Comparison of ENCODE assay signal across 8 mouse cellular contexts in the genomic region with DNA sequence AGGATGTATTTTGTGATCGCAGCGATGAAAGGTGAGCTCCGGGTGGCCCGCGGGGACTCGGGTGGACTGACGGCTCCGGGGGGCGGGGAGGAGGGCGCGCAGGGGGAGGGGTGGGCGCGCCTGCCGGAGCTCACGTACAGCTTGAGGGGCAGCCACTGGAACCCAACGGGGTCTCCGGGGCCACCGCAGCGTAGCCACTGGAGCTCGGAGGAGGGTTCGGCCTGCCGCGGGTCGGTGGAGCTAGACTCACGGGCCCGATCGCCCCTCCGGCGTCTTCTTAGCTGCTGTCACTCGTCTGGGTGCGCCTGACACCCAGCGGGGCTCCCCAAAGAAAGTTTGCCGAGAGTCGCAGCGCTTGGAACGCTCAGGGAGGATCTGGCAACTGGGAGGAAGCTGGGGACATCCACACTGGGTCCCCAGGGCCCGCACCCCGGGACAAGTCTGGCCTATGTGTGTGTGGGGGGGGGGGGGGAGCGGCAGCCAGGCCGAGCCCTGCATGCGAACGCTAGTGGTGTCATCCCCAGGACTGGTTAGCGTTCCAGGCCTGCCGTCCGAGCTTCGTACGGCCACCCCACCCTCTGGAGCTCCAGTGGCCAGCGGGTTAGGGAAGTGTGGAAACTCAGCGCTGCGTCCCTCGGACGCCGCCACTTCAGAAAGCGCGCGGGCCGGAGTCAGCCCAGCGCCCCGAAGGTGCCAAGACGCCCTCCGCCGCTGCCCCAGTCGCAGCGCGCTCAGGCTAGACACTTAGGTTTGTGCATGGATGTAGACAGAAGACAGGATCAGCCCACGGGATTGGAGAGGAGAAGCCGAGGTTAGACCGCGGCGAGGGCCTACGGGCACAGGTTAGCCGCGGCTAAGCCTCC.
DNase-seq lines count a peak whose midpoint lies in the region; ATAC-seq lines count a peak whose summit lies in the region.

No protein-coding gene starts in this region.

- peak; percentile 50 for ATAC-seq in granulocyte monocyte progenitor cell, adult 5-6 weeks (replicated peaks; ENCODE audit: poor library complexity, severe bottlenecking)
- ATAC-seq in lung, embryonic 16.5 days (ENCODE audit: low read depth): peak; percentile 59

- H3K4me1 ChIP-seq in lung, embryonic 16.5 days (replicated peaks; ENCODE audit: control insufficient read depth, insufficient read depth, low read length): peaks cover 12% of the 10 kb centered on the region; the same call in 1 of the 2 replicates

- peaks cover 7% of the 10 kb centered on the region for H3K27me3 ChIP-seq in lung, embryonic 16.5 days (ENCODE audit: control insufficient read depth, insufficient read depth, low read depth, low read length)

- peak overlapping the region; percentile 74 for H3K4me3 ChIP-seq in lung, embryonic 16.5 days (ENCODE audit: low read length)

- no peaks in the 10 kb centered on the region for H3K36me3 ChIP-seq in lung, embryonic 16.5 days (ENCODE audit: control insufficient read depth, insufficient read depth, low read length)

- H3K9ac ChIP-seq in lung, embryonic 16.5 days (ENCODE audit: low read length): peak overlapping the region; percentile 75

- H3K4me2 ChIP-seq in lung, embryonic 16.5 days (ENCODE audit: low read depth, low read length): peak overlapping the region; percentile 90

- peak; percentile 33 to 53 for DNase-seq in urinary bladder, adult 18-20 months (ENCODE audit: low spot score in 2 of 2)
- no peak for DNase-seq in urinary bladder, postnatal 10 days (ENCODE audit: low spot score)
- peak; percentile 58 to 60 for DNase-seq in cerebellum, postnatal 25 days
- DNase-seq in kidney, adult 8-10 months: peak; percentile 27 to 30
- peak; percentile 28 for DNase-seq in ovary, postnatal 14 days (ENCODE audit: low spot score)
- no peak for DNase-seq in c-Kit-positive CD71-positive TER-119-positive erythroid progenitor cells, embryonic 14.5 days (ENCODE audit: low spot score)

- H3K27ac ChIP-seq in lung, embryonic 16.5 days (ENCODE audit: low read length): no peak overlapping the region

- under 1% methylated on average over 70 of the region's 73 CpGs for WGBS in lung, embryonic 16.5 days

- H3K9me3 ChIP-seq in lung, embryonic 16.5 days (ENCODE audit: control insufficient read depth, low read length): no peaks in the 10 kb centered on the region

Comparison
In these comparisons a context has a peak if more than half of its experiments do, and no peak if none do; other contexts are left out.
1. DNase-seq: peak in urinary bladder, adult 18-20 months (2 of 2), cerebellum, postnatal 25 days (2 of 2), kidney, adult 8-10 months (2 of 2) and ovary, postnatal 14 days (single experiment); none in urinary bladder, postnatal 10 days (single experiment) and c-Kit-positive CD71-positive TER-119-positive erythroid progenitor cells, embryonic 14.5 days (single experiment).